Mouse (Mus musculus): Measurements from ENCODE around the gene Ints5. TPM values are rescaled to one million over a fixed set of nuclear protein-coding genes. Genes with fewer than 3 reads are reported as not detected.
A peak's percentile ranks its signal among the peaks of the same experiment; 100 is the strongest.

Ints5 gene
- polyA plus RNA-seq, 1 experiment from 2014 or later = 29.3 TPM

DNA sequence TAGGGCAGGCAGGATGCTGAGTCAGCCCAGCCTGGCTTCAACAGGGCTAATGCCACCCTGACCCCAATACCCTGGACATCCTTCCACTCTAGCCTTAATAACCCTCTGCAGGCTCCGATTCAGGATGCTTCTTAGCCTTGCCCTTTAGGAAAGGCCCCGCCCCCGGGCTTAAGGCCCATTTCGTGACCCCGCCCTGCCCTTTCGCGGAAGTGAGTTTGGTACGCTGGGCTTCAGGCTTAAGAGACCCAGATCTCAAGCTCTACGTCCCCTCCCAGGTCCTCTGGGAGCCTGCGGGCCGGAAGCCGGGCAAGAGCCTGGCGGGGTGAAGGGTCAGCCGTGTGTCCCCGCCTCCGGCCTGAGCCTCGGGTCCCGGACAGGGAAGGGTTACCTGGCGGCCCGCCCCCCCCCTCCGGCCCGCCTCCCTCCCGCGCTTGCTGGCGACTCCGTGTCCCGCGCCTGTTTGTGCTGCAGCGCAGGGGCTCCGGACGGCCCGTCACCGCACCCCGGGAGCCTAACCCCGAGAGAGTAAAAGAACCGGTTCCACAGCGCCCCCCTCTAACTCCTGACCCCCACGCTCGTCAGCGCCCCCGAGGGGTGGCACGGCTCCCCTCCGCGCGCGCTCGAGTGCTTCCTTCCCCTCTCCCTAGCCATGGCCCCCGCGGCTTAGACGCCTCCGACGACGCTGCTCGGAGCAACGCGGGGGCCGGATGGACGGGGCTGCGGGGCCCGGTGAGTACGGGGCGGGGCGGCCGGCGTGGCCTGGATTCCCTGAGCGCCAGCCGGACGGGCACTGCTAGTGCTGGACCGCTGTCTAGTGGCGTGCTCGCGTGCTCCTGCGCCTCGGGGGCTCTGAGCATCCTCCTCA lies 36.7 kb downstream of the Ints5 start, which contains the start of the genes Rom1 and Eml3:
Gene Rom1 (minus strand): TSS at position 133 of the 865 bp plus-strand sequence.
Gene Eml3 (plus strand): TSS at position 329 of the 865 bp plus-strand sequence.
- peak within 1 kb of the TSS; percentile 81 for H3K27ac ChIP-seq (ENCODE audit: low read length)
- peak within 1 kb of the TSS; percentile 68 for H3K9ac ChIP-seq (replicated peaks; ENCODE audit: low read depth, low read length)
- H3K27me3 ChIP-seq (ENCODE audit: control insufficient read depth, insufficient read depth, low read length) = no peaks in the 10 kb centered on the region
- H3K4me3 ChIP-seq (ENCODE audit: low read depth, low read length) = peak within 1 kb of the TSS; percentile 85
- no peaks in the 10 kb centered on the region for H3K9me3 ChIP-seq (ENCODE audit: control insufficient read depth, low read depth, low read length)
- ATAC-seq (ENCODE audit: insufficient number of reproducible peaks, insufficient read depth, low FRiP score, low read depth) = peak; percentile 78
- peaks cover 10% of the 10 kb centered on the region; the same call in 1 of the 2 replicates for H3K4me1 ChIP-seq (ENCODE audit: control insufficient read depth, insufficient read depth, low read length)
- peaks cover 38% of the 10 kb centered on the region for H3K36me3 ChIP-seq (ENCODE audit: control insufficient read depth, insufficient read depth, low read length)
- peak within 1 kb of the TSS; percentile 73 for H3K4me2 ChIP-seq (replicated peaks; ENCODE audit: low read depth, low read length)
- WGBS = under 1% methylated on average over 72 of the region's 74 CpGs

- Histone ChIP-seq H3K9ac (replicated peaks; ENCODE audit: low read depth, low read length) (peak overlapping the region; percentile 68), H3K4me2 (replicated peaks; ENCODE audit: low read depth, low read length) (peak overlapping the region; percentile 73), H3K27me3 (ENCODE audit: control insufficient read depth, insufficient read depth, low read length) (no peaks in the 10 kb centered on the region), H3K27ac (ENCODE audit: low read length) (peak overlapping the region; percentile 81), H3K9me3 (ENCODE audit: control insufficient read depth, low read depth, low read length) (no peaks in the 10 kb centered on the region), H3K36me3 (ENCODE audit: control insufficient read depth, insufficient read depth, low read length) (peaks cover 38% of the 10 kb centered on the region), H3K4me3 (ENCODE audit: low read depth, low read length) (peak overlapping the region; percentile 85), H3K4me1 (ENCODE audit: control insufficient read depth, insufficient read depth, low read length) (peaks cover 10% of the 10 kb centered on the region; the same call in 1 of the 2 replicates)
- no peak for ATAC-seq (ENCODE audit: insufficient number of reproducible peaks, insufficient read depth, low FRiP score, low read depth)
- WGBS = 7% methylated on average over 11 of the region's 11 CpGs
These were observed 37.3 kb downstream of the Ints5 start for GRCm38 (mm10) chr19:8930117-8930516.

GRCm38 (mm10) chr19:8930771-8931170 lies 38.0 kb downstream of the Ints5 start:
- peaks cover 39% of the 10 kb centered on the region for H3K36me3 ChIP-seq (ENCODE audit: control insufficient read depth, insufficient read depth, low read length)
- H3K4me1 ChIP-seq (ENCODE audit: control insufficient read depth, insufficient read depth, low read length) = peaks cover 10% of the 10 kb centered on the region; the same call in 1 of the 2 replicates
- H3K9me3 ChIP-seq (ENCODE audit: control insufficient read depth, low read depth, low read length) = no peaks in the 10 kb centered on the region
- H3K9ac ChIP-seq (replicated peaks; ENCODE audit: low read depth, low read length) = peak overlapping the region; percentile 68; the same call in 1 of the 2 replicates
- H3K4me2 ChIP-seq (replicated peaks; ENCODE audit: low read depth, low read length) = peak overlapping the region; percentile 73
- no peak overlapping the region for H3K27ac ChIP-seq (ENCODE audit: low read length)
- no peak for ATAC-seq (ENCODE audit: insufficient number of reproducible peaks, insufficient read depth, low FRiP score, low read depth)
- 75% methylated on average over 7 of the region's 7 CpGs for WGBS
- H3K4me3 ChIP-seq (ENCODE audit: low read depth, low read length) = peak overlapping the region; percentile 85
- H3K27me3 ChIP-seq (ENCODE audit: control insufficient read depth, insufficient read depth, low read length) = no peaks in the 10 kb centered on the region

DNA sequence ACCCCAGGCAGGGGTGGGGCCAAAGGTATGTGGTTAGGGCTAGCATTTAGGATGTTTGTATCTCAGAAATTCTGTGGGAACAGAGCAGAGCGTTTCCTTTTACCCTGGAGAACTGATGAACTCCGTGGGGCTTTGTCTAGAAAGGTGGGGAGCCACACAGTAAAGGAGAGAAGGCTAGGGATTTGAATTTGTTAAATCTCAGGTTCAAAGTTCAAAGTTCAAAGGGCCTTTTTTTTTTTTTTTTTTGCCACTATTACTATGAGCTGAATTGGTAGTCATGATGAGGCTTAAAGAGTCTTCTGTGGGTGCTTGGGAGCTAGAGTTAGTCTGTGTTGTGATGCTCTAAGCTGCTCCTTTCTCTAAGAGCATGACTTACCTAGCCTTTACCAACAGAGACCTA lies 43.9 kb downstream of the Ints5 start:
- no peak for ATAC-seq (ENCODE audit: insufficient number of reproducible peaks, insufficient read depth, low FRiP score, low read depth)
- peaks cover 47% of the 10 kb centered on the region for H3K36me3 ChIP-seq (ENCODE audit: control insufficient read depth, insufficient read depth, low read length)

GRCm38 (mm10) chr19:8940526-8941133 lies 47.8 kb downstream of the Ints5 start:
- peak overlapping the region; percentile 64 for H3K4me2 ChIP-seq (replicated peaks; ENCODE audit: low read depth, low read length)
- H3K4me3 ChIP-seq (ENCODE audit: low read depth, low read length) = 0 out of 2 replicates have a peak overlapping the region, but pooled peaks have one; percentile 98
- H3K27me3 ChIP-seq (ENCODE audit: control insufficient read depth, insufficient read depth, low read length) = no peaks in the 10 kb centered on the region
- H3K36me3 ChIP-seq (ENCODE audit: control insufficient read depth, insufficient read depth, low read length) = peaks cover 39% of the 10 kb centered on the region
- peak overlapping the region; percentile 98; the same call in 1 of the 2 replicates for H3K9ac ChIP-seq (replicated peaks; ENCODE audit: low read depth, low read length)
- peaks cover 24% of the 10 kb centered on the region for H3K4me1 ChIP-seq (ENCODE audit: control insufficient read depth, insufficient read depth, low read length)
- 80% methylated on average over 15 of the region's 15 CpGs for WGBS
- ATAC-seq (ENCODE audit: insufficient number of reproducible peaks, insufficient read depth, low FRiP score, low read depth) = no peak
- no peaks in the 10 kb centered on the region for H3K9me3 ChIP-seq (ENCODE audit: control insufficient read depth, low read depth, low read length)
- H3K27ac ChIP-seq (ENCODE audit: low read length) = peak overlapping the region; percentile 17; the same call in 1 of the 2 replicates

More for the DNA sequence above, 43.9 kb downstream of the Ints5 start:
- Histone ChIP-seq H3K9me3 (ENCODE audit: control insufficient read depth, low read depth, low read length) (no peaks in the 10 kb centered on the region), H3K4me1 (ENCODE audit: control insufficient read depth, insufficient read depth, low read length) (no peaks in the 10 kb centered on the region; the same call in 1 of the 2 replicates), H3K27me3 (ENCODE audit: control insufficient read depth, insufficient read depth, low read length) (no peaks in the 10 kb centered on the region), H3K4me3 (ENCODE audit: low read depth, low read length) (no peak overlapping the region), H3K4me2 (replicated peaks; ENCODE audit: low read depth, low read length) (no peak overlapping the region), H3K9ac (replicated peaks; ENCODE audit: low read depth, low read length) (no peak overlapping the region), H3K27ac (ENCODE audit: low read length) (no peak overlapping the region)
- WGBS = 85% methylated on average over 2 of the region's 2 CpGs

DNA sequence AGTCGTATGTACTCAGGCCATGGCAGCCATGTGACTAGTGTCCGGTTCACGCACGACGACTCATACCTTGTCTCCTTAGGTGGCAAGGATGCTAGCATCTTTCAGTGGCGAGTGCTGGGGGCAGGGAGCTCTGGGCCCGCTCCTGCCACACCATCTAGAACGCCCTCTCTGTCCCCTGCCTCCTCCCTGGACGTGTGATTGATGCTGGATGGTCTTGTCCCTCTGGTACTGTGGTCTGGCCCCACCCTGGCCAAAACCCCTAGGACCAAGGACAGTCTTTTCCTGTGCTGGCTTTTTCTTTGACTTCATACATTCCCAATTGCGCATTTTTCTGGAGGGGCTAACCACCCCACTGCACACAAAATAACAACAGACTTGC lies 48.3 kb downstream of the Ints5 start:
- peak overlapping the region; percentile 17; the same call in 1 of the 2 replicates for H3K27ac ChIP-seq (ENCODE audit: low read length)
- peak overlapping the region; percentile 64 for H3K4me2 ChIP-seq (replicated peaks; ENCODE audit: low read depth, low read length)
- H3K9ac ChIP-seq (replicated peaks; ENCODE audit: low read depth, low read length) = peak overlapping the region; percentile 98
- peaks cover 24% of the 10 kb centered on the region for H3K4me1 ChIP-seq (ENCODE audit: control insufficient read depth, insufficient read depth, low read length)
- peak overlapping the region; percentile 98 for H3K4me3 ChIP-seq (ENCODE audit: low read depth, low read length)
- peaks cover 40% of the 10 kb centered on the region for H3K36me3 ChIP-seq (ENCODE audit: control insufficient read depth, insufficient read depth, low read length)
- 32% methylated on average over 10 of the region's 10 CpGs for WGBS
- H3K27me3 ChIP-seq (ENCODE audit: control insufficient read depth, insufficient read depth, low read length) = no peaks in the 10 kb centered on the region
- ATAC-seq (ENCODE audit: insufficient number of reproducible peaks, insufficient read depth, low FRiP score, low read depth) = peak; percentile 10; the same call in 1 of the 2 replicates
- no peaks in the 10 kb centered on the region for H3K9me3 ChIP-seq (ENCODE audit: control insufficient read depth, low read depth, low read length)

GRCm38 (mm10) chr19:8941515-8942217 lies 48.9 kb downstream of the Ints5 start, which contains the start of gene Mta2:
TSS of gene Mta2 (plus strand) at chr19:8941875.
- peak within 1 kb of the TSS; percentile 64 for H3K4me2 ChIP-seq (replicated peaks; ENCODE audit: low read depth, low read length)
- ATAC-seq (ENCODE audit: insufficient number of reproducible peaks, insufficient read depth, low FRiP score, low read depth) = peak; percentile 92

More at GRCm38 (mm10) chr19:8941515-8942217, 48.9 kb downstream of the Ints5 start, which contains the start of gene Mta2:
- Histone ChIP-seq H3K36me3 (ENCODE audit: control insufficient read depth, insufficient read depth, low read length) (peaks cover 45% of the 10 kb centered on the region), H3K9ac (replicated peaks; ENCODE audit: low read depth, low read length) (peak within 1 kb of the TSS; percentile 98), H3K9me3 (ENCODE audit: control insufficient read depth, low read depth, low read length) (no peaks in the 10 kb centered on the region), H3K4me3 (ENCODE audit: low read depth, low read length) (peak within 1 kb of the TSS; percentile 98), H3K4me1 (ENCODE audit: control insufficient read depth, insufficient read depth, low read length) (peaks cover 24% of the 10 kb centered on the region), H3K27ac (ENCODE audit: low read length) (peak within 1 kb of the TSS; percentile 99), H3K27me3 (ENCODE audit: control insufficient read depth, insufficient read depth, low read length) (no peaks in the 10 kb centered on the region)
- WGBS = under 1% methylated on average over 62 of the region's 64 CpGs
